Mouse (Mus musculus) thymus, adult 2 months (tissue): ENCODE measurements around the gene Tbc1d13.

ENCODE experiments used
- CTCF ChIP-seq: fragments of 200-500 bp; IDR thresholded peaks from 2 replicates; pipeline ENCODE4 v1.5.1; 2012; ENCODE audit warnings: mild to moderate bottlenecking, control low read depth, low read length, moderate library complexity, borderline replicate concordance; ENCODE audit not compliant: control insufficient read depth, poor library complexity, insufficient read depth; ENCODE audit errors: extremely low read depth
- POLR2A ChIP-seq: fragments of 200-500 bp; IDR thresholded peaks from 2 replicates; pipeline ENCODE4 v1.6.1; 2012; ENCODE audit warnings: mild to moderate bottlenecking, low read length, control low read depth, moderate library complexity; ENCODE audit not compliant: control insufficient read depth, poor library complexity, insufficient read depth; ENCODE audit errors: extremely low read depth

DNA sequence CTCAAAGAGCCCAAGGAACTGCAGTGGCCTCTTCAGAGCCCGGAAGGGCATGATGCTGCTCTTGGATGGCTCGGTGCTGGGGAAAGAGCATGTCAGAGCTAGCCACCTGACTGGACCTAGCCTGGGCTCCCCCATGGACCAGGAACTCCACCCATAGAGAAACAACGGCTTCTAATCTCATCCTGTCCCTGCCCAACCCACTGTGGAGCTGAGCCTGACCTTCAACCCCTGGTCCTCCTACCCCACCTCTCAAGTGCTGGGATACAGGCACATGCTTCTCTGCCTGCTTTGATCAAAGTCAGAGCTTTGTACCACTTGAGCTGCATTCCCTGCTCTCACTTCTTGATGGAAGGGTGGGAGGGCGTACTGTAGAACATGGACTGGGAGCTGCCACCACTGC, 25.3 kb upstream of the Tbc1d13 start:
- TF ChIP-seq POLR2A (no peak), CTCF (no peak)
